8 mouse cellular contexts compared by ENCODE assay signal in the genomic region with DNA sequence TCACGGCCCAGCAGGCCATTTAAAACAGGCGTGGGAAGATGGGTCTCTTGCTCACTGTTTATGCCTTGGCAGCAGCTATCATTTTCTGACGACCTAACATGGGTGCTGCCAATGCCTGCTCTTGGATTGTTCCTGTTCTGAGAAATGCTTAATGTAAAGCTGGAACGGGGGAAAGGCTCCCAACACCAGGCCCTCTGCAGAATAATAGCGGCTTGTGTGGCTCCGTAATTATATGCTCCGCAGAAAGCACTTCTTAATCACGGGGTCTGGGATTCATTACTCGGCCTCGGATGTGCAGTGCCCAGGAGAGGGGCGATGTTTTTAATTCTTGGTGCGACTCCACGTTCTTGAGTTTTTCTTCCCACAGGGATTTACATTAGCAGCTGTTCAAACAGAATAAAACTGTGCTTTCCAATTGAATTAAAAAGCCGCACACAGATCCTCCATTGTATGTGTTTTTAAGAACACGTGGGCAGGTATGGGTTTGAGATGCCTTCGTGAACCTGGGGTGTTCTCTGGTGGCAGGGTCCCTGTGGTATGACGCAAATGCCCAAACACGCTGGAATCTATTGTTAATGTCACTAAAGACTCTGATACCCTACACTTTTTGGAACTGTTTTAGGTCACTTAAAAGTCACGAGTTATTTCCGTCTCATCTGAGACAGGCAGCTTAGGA.
A peak's percentile ranks its signal among the peaks of the same experiment; 100 is the strongest.
DNase-seq lines count a peak whose midpoint lies in the region; ATAC-seq and TF ChIP-seq lines count a peak whose summit lies in the region.

No protein-coding gene starts in this region.

- H3K36me3 ChIP-seq in heart, adult 2 months (ENCODE audit: control insufficient read depth, insufficient read depth, low read length) = peaks cover 9% of the 10 kb centered on the region
- H3K36me3 ChIP-seq in heart, embryonic 12.5 days = peaks cover 24% of the 10 kb centered on the region
- H3K36me3 ChIP-seq in forebrain, embryonic 14.5 days (ENCODE audit: control insufficient read depth, insufficient read depth, low read length) = peaks cover 32% of the 10 kb centered on the region
- H3K36me3 ChIP-seq in limb, embryonic 14.5 days (ENCODE audit: control insufficient read depth, insufficient read depth, low read length) = peaks cover 23% of the 10 kb centered on the region

- no peaks in the 10 kb centered on the region for H3K27me3 ChIP-seq in heart, adult 2 months (ENCODE audit: control insufficient read depth, insufficient read depth, low read length)
- H3K27me3 ChIP-seq in heart, embryonic 12.5 days (replicated peaks) = no peaks in the 10 kb centered on the region
- H3K27me3 ChIP-seq in forebrain, embryonic 14.5 days (replicated peaks; ENCODE audit: control insufficient read depth, insufficient read depth, low read length) = no peaks in the 10 kb centered on the region
- H3K27me3 ChIP-seq in limb, embryonic 14.5 days (ENCODE audit: control insufficient read depth, insufficient read depth, low read length) = no peaks in the 10 kb centered on the region

- no peak overlapping the region for H3K9ac ChIP-seq in heart, adult 2 months (ENCODE audit: low read depth, low read length)
- H3K9ac ChIP-seq in heart, embryonic 12.5 days = no peak overlapping the region
- no peak overlapping the region for H3K9ac ChIP-seq in forebrain, embryonic 14.5 days (ENCODE audit: low read length)
- no peak overlapping the region for H3K9ac ChIP-seq in limb, embryonic 14.5 days (ENCODE audit: low read depth, low read length, severe bottlenecking)

- TF ChIP-seq EP300 in heart, adult 2 months (IDR thresholded peaks at IDR 0.05; ENCODE audit: insufficient read depth, low read depth, low read length) = no peak

- H3K4me2 ChIP-seq in heart, embryonic 12.5 days = no peak overlapping the region
- no peak overlapping the region for H3K4me2 ChIP-seq in forebrain, embryonic 14.5 days (ENCODE audit: low read length)
- no peak overlapping the region for H3K4me2 ChIP-seq in limb, embryonic 14.5 days (replicated peaks; ENCODE audit: low read depth, low read length, severe bottlenecking)

- no peak for TF ChIP-seq CTCF in heart, adult 2 months (IDR thresholded peaks at IDR 0.05)
- no peak for TF ChIP-seq CTCF in lung, adult 2 months (IDR thresholded peaks at IDR 0.05; ENCODE audit: insufficient read depth, low read length)

- peaks cover 18% of the 10 kb centered on the region for H3K4me1 ChIP-seq in heart, adult 2 months (ENCODE audit: control insufficient read depth, insufficient read depth, low read length)
- H3K4me1 ChIP-seq in heart, embryonic 12.5 days (replicated peaks) = peaks cover 64% of the 10 kb centered on the region
- H3K4me1 ChIP-seq in forebrain, embryonic 14.5 days (ENCODE audit: control insufficient read depth, insufficient read depth, low read length) = peaks cover 35% of the 10 kb centered on the region
- H3K4me1 ChIP-seq in limb, embryonic 14.5 days (ENCODE audit: control insufficient read depth, insufficient read depth, low read length) = peaks cover 51% of the 10 kb centered on the region
- peaks cover 15% of the 10 kb centered on the region for H3K4me1 ChIP-seq in lung, adult 2 months (ENCODE audit: control insufficient read depth, insufficient read depth, low read length)

- H3K4me3 ChIP-seq in heart, adult 2 months = no peak overlapping the region
- H3K4me3 ChIP-seq in heart, embryonic 12.5 days = no peak overlapping the region
- H3K4me3 ChIP-seq in forebrain, embryonic 14.5 days (ENCODE audit: low read depth, low read length) = no peak overlapping the region
- H3K4me3 ChIP-seq in limb, embryonic 14.5 days (replicated peaks; ENCODE audit: low read length) = no peak overlapping the region
- no peak overlapping the region for H3K4me3 ChIP-seq in lung, adult 2 months (replicated peaks; ENCODE audit: extremely low read depth, low read depth, low read length)

- no peak for TF ChIP-seq POLR2A in heart, adult 2 months (IDR thresholded peaks at IDR 0.05; ENCODE audit: insufficient read depth, low read depth, low read length)
- TF ChIP-seq POLR2A in limb, embryonic 14.5 days (IDR thresholded peaks at IDR 0.05; ENCODE audit: borderline replicate concordance, extremely low read depth, insufficient read depth, insufficient read length) = no peak
- no peak for TF ChIP-seq POLR2A in lung, adult 2 months (IDR thresholded peaks at IDR 0.05; ENCODE audit: borderline replicate concordance, extremely low read depth, low read depth, low read length)

- no peak for ATAC-seq in heart, embryonic 12.5 days (ENCODE audit: insufficient number of reproducible peaks, low FRiP score)
- peak; percentile 86 for ATAC-seq in forebrain, embryonic 14.5 days
- ATAC-seq in limb, embryonic 14.5 days (ENCODE audit: low FRiP score, low read depth) = peak; percentile 58

- no peaks in the 10 kb centered on the region for H3K79me2 ChIP-seq in heart, adult 2 months (replicated peaks; ENCODE audit: control insufficient read depth, insufficient read depth, low read length)

- DNase-seq in heart, adult 2 months = no peak
- peak; percentile 81 for DNase-seq in brain, adult 2 months (ENCODE audit: low read depth, low spot score)
- DNase-seq in forebrain, embryonic 14.5 days (ENCODE audit: low spot score) = peak; percentile 82
- DNase-seq in limb, embryonic 14.5 days (ENCODE audit: low spot score) = no peak
- DNase-seq in kidney, postnatal 10 days = no peak
- DNase-seq in lung, adult 2 months = no peak
- no peak for DNase-seq in adrenal gland, postnatal 10 days

- 85% methylated on average over 20 of the region's 20 CpGs for WGBS in heart, adult 2 months
- WGBS in heart, embryonic 12.5 days = 72% methylated on average over 20 of the region's 20 CpGs
- 14% methylated on average over 20 of the region's 20 CpGs for WGBS in forebrain, embryonic 14.5 days
- 19% methylated on average over 20 of the region's 20 CpGs for WGBS in limb, embryonic 14.5 days
- 82% methylated on average over 20 of the region's 20 CpGs for WGBS in lung, adult 2 months

- intact Hi-C loops in heart, adult 2 months (cut with DNase I) = no loop called here

- no peaks in the 10 kb centered on the region for H3K9me3 ChIP-seq in heart, embryonic 12.5 days (replicated peaks)
- H3K9me3 ChIP-seq in forebrain, embryonic 14.5 days (replicated peaks; ENCODE audit: control insufficient read depth, low read length) = no peaks in the 10 kb centered on the region
- no peaks in the 10 kb centered on the region for H3K9me3 ChIP-seq in limb, embryonic 14.5 days (ENCODE audit: control insufficient read depth, low read length)

- H3K27ac ChIP-seq in heart, adult 2 months = peak overlapping the region; percentile 87
- no peak overlapping the region for H3K27ac ChIP-seq in heart, embryonic 12.5 days (ENCODE audit: poor library complexity, severe bottlenecking)
- peak overlapping the region; percentile 83 for H3K27ac ChIP-seq in forebrain, embryonic 14.5 days (ENCODE audit: low read depth, low read length)
- peak overlapping the region; percentile 82 for H3K27ac ChIP-seq in limb, embryonic 14.5 days (replicated peaks; ENCODE audit: low read depth, low read length)

Comparison
In these comparisons a context has a peak if more than half of its experiments do, and no peak if none do; other contexts are left out.
1. DNase-seq: peak in brain, adult 2 months (single experiment) and forebrain, embryonic 14.5 days (single experiment); none in heart, adult 2 months (0 of 2), limb, embryonic 14.5 days (single experiment), kidney, postnatal 10 days (single experiment), lung, adult 2 months (single experiment) and adrenal gland, postnatal 10 days (single experiment).